Mouse (Mus musculus) olfactory bulb, adult 2 months (tissue): ENCODE results near the gene Stambp. TPM values are rescaled to one million over a fixed set of nuclear protein-coding genes. Genes with fewer than 3 reads are reported as not detected.
A peak's percentile ranks its signal among the peaks of the same experiment; 100 is the strongest.

ENCODE experiments used
- H3K27ac ChIP-seq: fragments of 200-500 bp; 2 replicates; pipeline ENCODE4 v1.5.1; 2012; ENCODE audit warnings: low read depth, low read length; ENCODE audit not compliant: insufficient read depth
- H3K4me1 ChIP-seq: fragments of 200-500 bp; 2 replicates; pipeline ENCODE4 v1.6.1; 2012; ENCODE audit warnings: low read length; ENCODE audit not compliant: control insufficient read depth, insufficient read depth
- H3K4me3 ChIP-seq: fragments of 200-500 bp; 2 replicates; pipeline ENCODE4 v1.5.1; 2012; ENCODE audit warnings: mild to moderate bottlenecking, low read depth, low read length, moderate library complexity; ENCODE audit not compliant: insufficient read depth
- CTCF ChIP-seq: fragments of 200-500 bp; IDR thresholded peaks from 2 replicates; pipeline ENCODE4 v1.5.1; 2012; ENCODE audit warnings: low read depth, mild to moderate bottlenecking, low read length, moderate library complexity; ENCODE audit not compliant: insufficient read depth
- POLR2A ChIP-seq: fragments of 200-500 bp; IDR thresholded peaks from 2 replicates; pipeline ENCODE4 v1.6.1; 2012; ENCODE audit warnings: mild to moderate bottlenecking, low read depth, low read length, moderate library complexity; ENCODE audit not compliant: insufficient read depth
- WGBS: fragments of 180-500 bp; shearing (Covaris S2); methylation state at CpG from one replicate; pipeline ENCODE4 v1.1.7; 2018; 5-methylcytosine and 5-hydroxymethylcytosine counted together
- polyA plus RNA-seq: library from polyadenylated mRNA; stranded (reverse); fragments of >200 nt; gene quantifications from 2 replicates; pipeline ENCODE4 v1.2.4, GENCODE M21; 2012; ENCODE audit warnings: low replicate concordance; ENCODE audit not compliant: missing spikeins, insufficient read depth, insufficient read length

The Stambp gene
- polyA plus RNA-seq, 1 experiment = not detected

DNA sequence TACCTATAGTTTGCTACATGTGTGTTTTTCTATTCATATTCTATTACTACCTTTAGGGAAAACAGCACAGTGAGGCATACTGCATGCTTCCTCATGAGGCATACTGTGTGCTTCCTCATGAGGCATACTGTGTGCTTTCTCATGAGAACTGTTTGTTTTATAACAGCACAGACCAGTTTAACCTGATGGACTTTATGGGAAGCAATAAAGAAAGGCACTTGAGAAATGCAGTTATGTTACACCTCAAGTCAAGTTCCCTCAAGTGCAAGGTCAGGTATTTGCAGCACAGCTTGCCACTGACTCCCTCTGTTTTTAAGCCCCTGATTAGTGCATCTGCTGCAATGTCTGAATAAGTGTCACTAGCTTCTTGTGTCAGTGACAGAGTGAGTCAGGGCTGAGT is 5.0 kb upstream of the Stambp start:
- no peak for TF ChIP-seq CTCF
- no peak for TF ChIP-seq POLR2A
- no peak overlapping the region for H3K4me3 ChIP-seq
- peaks cover 2% of the 10 kb centered on the region; the same call in 1 of the 2 replicates for H3K4me1 ChIP-seq
- H3K27ac ChIP-seq = no peak overlapping the region

DNA sequence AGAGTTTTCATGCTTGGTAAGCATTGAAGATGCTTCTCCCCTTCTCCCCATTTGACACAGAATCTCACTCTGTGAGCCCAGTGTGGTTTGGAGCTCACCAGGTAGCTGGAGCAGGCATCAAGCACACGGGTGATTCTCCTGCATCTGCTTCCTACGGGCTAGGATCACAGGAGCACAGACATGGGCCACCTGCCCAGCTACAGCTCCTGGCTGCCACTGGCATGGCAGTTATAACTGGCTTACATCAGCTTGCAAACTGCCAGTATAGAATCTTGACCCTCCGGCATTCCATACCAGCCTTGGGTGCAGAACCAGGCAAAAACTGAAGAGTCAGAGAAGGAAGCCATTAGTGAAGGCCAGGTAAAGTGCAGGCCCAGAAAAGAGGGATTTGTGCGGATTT is 3.1 kb upstream of the Stambp start:
- 83% methylated on average over 4 of the region's 4 CpGs for WGBS
- no peak for TF ChIP-seq CTCF
- TF ChIP-seq POLR2A = no peak
- Histone ChIP-seq H3K27ac (no peak overlapping the region), H3K4me1 (peaks cover 7% of the 10 kb centered on the region), H3K4me3 (no peak overlapping the region)

DNA sequence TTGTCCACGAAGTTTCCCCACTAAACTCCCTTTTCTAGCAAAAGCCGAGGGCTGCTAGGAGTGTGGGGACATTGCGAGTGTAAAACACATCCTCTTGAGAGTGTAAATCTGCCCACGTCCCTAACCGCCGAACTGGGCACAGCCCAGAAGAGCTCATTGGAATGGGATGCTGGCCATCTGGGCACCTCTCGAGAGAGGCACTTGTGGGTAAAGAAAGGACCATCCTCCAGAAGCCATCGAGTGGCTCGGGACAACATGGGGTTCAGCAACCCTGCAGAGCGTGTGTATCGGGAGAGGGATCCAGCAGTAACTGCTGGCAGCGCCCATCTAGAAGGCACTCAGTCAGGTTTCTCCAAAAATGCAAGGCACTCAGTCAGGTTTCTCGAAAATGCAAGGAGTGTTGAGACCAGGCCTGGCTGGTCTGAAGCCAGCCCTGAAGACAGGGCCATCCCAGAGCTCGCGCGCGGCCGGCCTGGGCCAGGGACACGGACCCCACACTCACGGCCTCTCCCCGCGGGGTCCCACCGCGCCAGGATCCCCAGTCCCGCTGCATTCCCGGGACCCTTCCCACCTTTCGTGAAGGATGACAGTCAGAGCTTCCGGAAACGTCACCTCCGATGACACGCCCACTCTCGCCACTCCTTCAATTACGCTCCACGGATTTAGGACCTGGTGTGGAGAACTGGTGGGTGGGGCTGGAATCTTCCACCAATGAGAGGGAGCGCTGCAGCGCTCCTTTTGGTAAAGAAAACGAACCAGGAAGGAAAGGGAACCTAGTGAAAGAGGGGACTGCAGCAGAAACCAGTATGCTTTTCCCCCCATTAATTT is 475 bp downstream of the Stambp start:
- 2% methylated on average over 37 of the region's 37 CpGs for WGBS
- Histone ChIP-seq H3K4me1 (peaks cover 20% of the 10 kb centered on the region), H3K4me3 (peak overlapping the region; percentile 85), H3K27ac (peak overlapping the region; percentile 30)
- TF ChIP-seq POLR2A (0 out of 2 replicates have a peak, but pooled peaks have one; percentile 27), CTCF (no peak)

DNA sequence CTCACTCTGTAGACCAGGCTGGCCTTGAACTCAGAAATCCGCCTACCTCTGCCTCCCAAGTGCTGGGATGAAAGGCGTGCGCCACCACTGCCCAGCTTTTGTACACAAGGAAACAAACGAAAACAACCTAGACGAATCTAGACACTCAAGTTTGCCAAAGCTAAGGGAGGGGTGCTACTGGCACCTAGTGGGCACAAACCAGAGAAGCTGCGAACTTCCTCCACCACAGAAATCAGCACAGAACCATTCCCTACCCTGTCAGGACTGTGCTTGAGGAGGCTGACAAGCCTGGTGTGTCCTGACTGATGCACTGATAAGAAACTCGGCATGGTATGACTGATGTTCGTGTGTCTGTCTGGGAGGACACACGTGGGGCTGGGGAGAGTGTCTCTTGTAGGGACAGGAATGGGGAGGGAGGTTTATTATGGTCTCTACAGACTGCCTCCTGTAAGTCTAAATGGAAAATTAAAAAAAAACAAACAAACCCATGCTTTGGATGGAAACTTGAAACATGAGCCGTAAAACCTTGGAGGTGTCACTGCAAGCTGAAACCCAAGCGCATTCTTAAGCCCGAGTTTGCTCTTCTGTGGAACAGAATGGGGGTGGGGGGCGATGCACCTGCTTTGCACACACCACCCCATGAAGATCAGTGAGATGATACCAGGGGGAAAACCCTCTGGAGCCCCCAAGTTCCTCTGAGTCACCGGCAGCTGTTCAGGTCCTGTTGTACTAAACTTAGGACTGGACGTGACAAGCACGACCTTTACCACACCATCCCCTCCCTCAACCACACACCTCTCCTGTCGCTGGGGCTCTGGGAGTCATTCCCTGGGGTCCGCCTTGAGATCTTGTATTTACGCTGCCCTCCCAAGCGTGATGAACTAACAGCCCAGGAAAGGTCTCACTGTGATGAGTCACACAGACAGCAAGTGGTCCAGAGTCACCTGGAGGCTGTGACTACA is 3.3 kb downstream of the Stambp start:
- WGBS = 55% methylated on average over 20 of the region's 20 CpGs
- Histone ChIP-seq H3K27ac (no peak overlapping the region), H3K4me1 (peaks cover 20% of the 10 kb centered on the region)

DNA sequence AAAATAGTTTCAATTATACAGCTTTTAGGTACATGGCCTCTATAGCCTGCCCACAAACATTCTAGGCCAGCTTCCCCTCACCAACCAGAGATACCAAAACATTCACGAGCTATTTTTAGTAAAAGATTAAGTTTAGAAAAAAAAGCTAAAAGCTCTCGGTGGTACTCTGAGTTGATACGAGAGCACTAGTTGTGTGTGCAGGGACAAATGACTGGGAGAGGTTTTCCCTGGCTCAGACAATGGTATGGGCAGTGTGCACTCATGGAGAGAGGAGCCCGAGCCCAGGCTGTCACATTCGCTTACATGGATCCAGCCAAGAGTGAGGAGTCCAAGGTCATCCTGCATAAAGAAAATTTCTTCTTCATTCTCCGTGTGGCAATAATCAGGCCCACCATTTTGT is 16.6 kb downstream of the Stambp start:
- WGBS = 67% methylated on average over 6 of the region's 6 CpGs

More for the DNA sequence above, 3.3 kb downstream of the Stambp start:
- TF ChIP-seq POLR2A (no peak), CTCF (no peak)
- no peak overlapping the region for H3K4me3 ChIP-seq

DNA sequence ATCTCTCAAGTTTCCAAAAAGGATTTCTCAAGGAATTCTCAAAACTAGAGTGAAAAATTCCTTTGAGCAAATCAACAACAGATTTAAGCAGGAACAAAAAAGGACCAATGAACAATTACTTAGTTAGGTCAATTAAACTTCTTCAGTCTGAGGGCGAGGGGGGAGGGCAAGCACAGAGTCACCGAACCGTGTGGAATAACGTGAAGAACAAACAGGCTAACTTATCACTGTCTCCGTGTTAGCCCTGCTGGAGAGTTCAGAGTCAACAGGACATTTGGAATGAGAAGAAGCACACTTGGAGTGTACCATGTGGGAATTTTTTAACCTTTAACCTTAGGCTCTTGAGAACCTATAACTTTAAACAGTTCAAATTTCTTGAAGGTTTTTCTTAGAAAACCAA is 24.2 kb downstream of the Stambp start:
- no peaks in the 10 kb centered on the region for H3K4me1 ChIP-seq
- TF ChIP-seq POLR2A (no peak), CTCF (no peak)
- H3K27ac ChIP-seq = no peak overlapping the region
- no peak overlapping the region for H3K4me3 ChIP-seq
- WGBS = 33% methylated on average over 5 of the region's 5 CpGs

More for the DNA sequence above, 16.6 kb downstream of the Stambp start:
- TF ChIP-seq CTCF (no peak), POLR2A (no peak)
- H3K4me3 ChIP-seq = no peak overlapping the region
- no peaks in the 10 kb centered on the region for H3K4me1 ChIP-seq
- no peak overlapping the region for H3K27ac ChIP-seq

DNA sequence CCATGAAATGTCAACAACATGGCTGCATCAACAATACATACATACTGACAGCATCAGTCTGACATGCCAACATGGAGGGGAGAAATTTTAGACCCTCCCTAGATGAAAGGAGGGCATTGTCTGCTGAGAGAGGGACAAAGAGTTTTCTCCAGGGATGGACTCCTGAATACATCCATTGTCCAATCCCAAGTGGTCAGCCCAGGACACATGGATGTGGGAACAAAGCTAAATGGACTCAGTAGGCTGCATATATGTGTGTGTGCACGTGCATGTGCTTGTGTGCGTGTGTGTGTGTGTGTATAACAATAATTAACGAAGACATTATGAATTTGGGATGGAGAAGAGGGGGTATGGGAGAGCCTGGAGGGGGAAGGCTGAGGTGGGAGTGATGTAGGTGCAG is 26.8 kb downstream of the Stambp start:
- H3K4me1 ChIP-seq = peaks cover 7% of the 10 kb centered on the region; the same call in 1 of the 2 replicates
- no peak overlapping the region for H3K4me3 ChIP-seq
- 76% methylated on average over 3 of the region's 3 CpGs for WGBS
- no peak overlapping the region for H3K27ac ChIP-seq
- TF ChIP-seq CTCF (no peak), POLR2A (no peak)

DNA sequence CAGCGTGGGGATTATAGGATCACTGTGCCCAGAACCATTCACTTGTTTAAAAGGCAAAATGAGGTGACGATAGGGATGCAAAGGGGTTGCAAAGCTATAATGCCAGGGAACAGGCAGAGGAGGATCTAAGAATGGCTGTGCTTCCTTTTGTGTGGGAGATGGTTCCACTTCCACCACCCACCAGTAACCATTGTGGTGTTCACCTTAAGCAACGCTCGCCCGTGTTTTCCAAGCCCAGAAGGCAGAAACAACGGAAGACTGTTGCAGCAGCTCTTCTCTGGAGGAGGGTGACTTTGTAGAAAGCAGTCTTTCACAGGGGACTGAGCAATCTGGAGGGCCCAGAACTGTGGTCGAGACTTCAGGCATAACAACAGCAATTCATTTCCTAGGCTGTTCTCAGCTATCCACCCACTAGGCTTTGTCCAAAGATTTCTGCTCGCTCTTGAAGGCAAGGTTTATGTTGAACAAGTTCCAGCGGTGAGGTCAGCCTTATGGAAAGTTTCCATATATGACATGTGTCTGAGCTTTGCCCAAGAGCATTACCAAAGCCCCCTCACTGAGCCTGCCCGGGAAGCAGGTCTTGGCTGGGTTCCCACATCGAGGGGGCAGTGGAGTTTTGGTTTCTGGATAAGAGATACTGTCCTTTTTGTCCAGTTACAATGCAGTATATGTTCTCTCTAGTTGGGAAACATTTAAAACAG is 30.6 kb downstream of the Stambp start:
- H3K4me3 ChIP-seq = no peak overlapping the region
- peak overlapping the region; percentile 40; the same call in 1 of the 2 replicates for H3K27ac ChIP-seq
- no peak for TF ChIP-seq CTCF
- TF ChIP-seq POLR2A = no peak
- H3K4me1 ChIP-seq = peaks cover 10% of the 10 kb centered on the region; the same call in 1 of the 2 replicates
- 30% methylated on average over 11 of the region's 11 CpGs for WGBS

DNA sequence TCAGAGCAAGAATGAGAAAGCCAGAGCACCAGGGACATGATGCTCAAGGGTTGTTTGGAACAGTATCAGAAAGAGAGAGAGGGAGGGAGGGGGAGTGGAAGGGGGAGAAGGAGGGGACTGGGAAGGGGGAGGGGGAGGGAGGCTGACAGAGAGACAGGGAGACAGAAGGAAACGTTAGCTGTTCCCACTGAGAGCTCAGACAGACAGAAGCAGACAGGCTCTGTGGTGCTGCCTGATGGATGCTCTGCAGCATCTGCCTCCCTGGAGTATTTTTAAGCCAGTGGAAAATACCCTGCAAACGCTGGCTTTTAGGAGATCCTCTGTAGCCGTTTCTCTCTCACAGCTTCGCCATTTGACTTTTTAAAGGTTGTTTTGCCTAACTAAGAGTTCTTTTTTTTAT is 32.5 kb downstream of the Stambp start:
- WGBS = 26% methylated on average over 4 of the region's 4 CpGs
- Histone ChIP-seq H3K4me1 (peaks cover 10% of the 10 kb centered on the region; the same call in 1 of the 2 replicates), H3K27ac (no peak overlapping the region), H3K4me3 (no peak overlapping the region)
- TF ChIP-seq POLR2A (no peak), CTCF (no peak)
